Mouse (Mus musculus) myocyte (in vitro differentiated cells): ENCODE data around the gene Mtmr12.

ENCODE experiments used
- CEBPB ChIP-seq: IDR thresholded peaks from 2 replicates; pipeline ENCODE4 v1.6.1; 2011; ENCODE audit warnings: mild to moderate bottlenecking, moderate library complexity; ENCODE audit not compliant: poor library complexity, insufficient read depth, severe bottlenecking
- E2F4 ChIP-seq: IDR thresholded peaks from one replicate; pipeline ENCODE4 v1.6.1; 2011; ENCODE audit warnings: mild to moderate bottlenecking, control low read depth, moderate library complexity; ENCODE audit not compliant: insufficient read depth
- MAX ChIP-seq: IDR thresholded peaks from one replicate; pipeline ENCODE4 v1.6.1; 2011; ENCODE audit warnings: low read depth, mild to moderate bottlenecking, control low read depth
- MYOD1 ChIP-seq, 3 experiments: IDR thresholded peaks; one replicate each; pipeline ENCODE4 v1.6.1; 2011; ENCODE audit warnings: control low read depth in 2 of 3, low read depth in 2 of 3, mild to moderate bottlenecking in 2 of 3, moderate library complexity in 1 of 3; ENCODE audit not compliant: insufficient read length in 2 of 3, control insufficient read depth in 1 of 3
- MYOG ChIP-seq, 3 experiments: IDR thresholded peaks; one replicate each; pipeline ENCODE4 v1.6.1; 2011; ENCODE audit warnings: control low read depth in 2 of 3, low read depth in 2 of 3, mild to moderate bottlenecking in 2 of 3; ENCODE audit not compliant: insufficient read length in 2 of 3, control insufficient read depth in 1 of 3, insufficient read depth in 1 of 3
- POLR2A ChIP-seq: IDR thresholded peaks from one replicate; pipeline ENCODE4 v1.6.1; 2011; ENCODE audit warnings: low read depth, mild to moderate bottlenecking, control low read depth, moderate library complexity; ENCODE audit not compliant: insufficient read length
- POLR2AphosphoS2 ChIP-seq: IDR thresholded peaks from one replicate; pipeline ENCODE4 v1.6.1; 2011; ENCODE audit warnings: low read depth, control low read depth; ENCODE audit not compliant: insufficient read length
- REST ChIP-seq: IDR thresholded peaks from one replicate; pipeline ENCODE4 v1.6.1; 2011; ENCODE audit warnings: mild to moderate bottlenecking, control low read depth, moderate library complexity; ENCODE audit not compliant: insufficient read depth, insufficient read length
- SRF ChIP-seq: IDR thresholded peaks from one replicate; pipeline ENCODE4 v1.6.1; 2011; ENCODE audit warnings: low read depth; ENCODE audit not compliant: control insufficient read depth, insufficient read length
- TCF12 ChIP-seq: IDR thresholded peaks from one replicate; pipeline ENCODE4 v1.6.1; 2011; ENCODE audit warnings: mild to moderate bottlenecking, control low read depth; ENCODE audit not compliant: poor library complexity, insufficient read depth, severe bottlenecking
- TCF3 ChIP-seq: IDR thresholded peaks from one replicate; pipeline ENCODE4 v1.6.1; 2011; ENCODE audit warnings: low read depth, control low read depth; ENCODE audit not compliant: insufficient read length
- USF1 ChIP-seq: IDR thresholded peaks from one replicate; pipeline ENCODE4 v1.6.1; 2011; ENCODE audit warnings: low read depth, mild to moderate bottlenecking, control low read depth, moderate library complexity

GRCm38 (mm10) chr15:12221131-12221530 is 16.3 kb downstream of the Mtmr12 start:
- TF ChIP-seq REST (no peak), POLR2A (no peak), USF1 (no peak), POLR2AphosphoS2 (no peak), E2F4 (no peak), TCF12 (no peak), MAX (no peak), CEBPB (no peak), MYOD1 (IDR thresholded peaks at IDR 0.05; ENCODE audit: control insufficient read depth in 1 of 3, insufficient read length in 2 of 3, low read depth in 2 of 3) (no peak), MYOG (IDR thresholded peaks at IDR 0.05; ENCODE audit: control insufficient read depth in 1 of 3, insufficient read depth in 1 of 3, insufficient read length in 2 of 3, low read depth in 2 of 3) (no peak), TCF3 (no peak), SRF (no peak)
